Mouse (Mus musculus): ENCODE results near the gene B3galt1. TPM values are rescaled to one million over a fixed set of nuclear protein-coding genes. Genes with fewer than 3 reads are reported as not detected.

The B3galt1 gene
- polyA plus RNA-seq, 1 experiment, result not detected

DNA sequence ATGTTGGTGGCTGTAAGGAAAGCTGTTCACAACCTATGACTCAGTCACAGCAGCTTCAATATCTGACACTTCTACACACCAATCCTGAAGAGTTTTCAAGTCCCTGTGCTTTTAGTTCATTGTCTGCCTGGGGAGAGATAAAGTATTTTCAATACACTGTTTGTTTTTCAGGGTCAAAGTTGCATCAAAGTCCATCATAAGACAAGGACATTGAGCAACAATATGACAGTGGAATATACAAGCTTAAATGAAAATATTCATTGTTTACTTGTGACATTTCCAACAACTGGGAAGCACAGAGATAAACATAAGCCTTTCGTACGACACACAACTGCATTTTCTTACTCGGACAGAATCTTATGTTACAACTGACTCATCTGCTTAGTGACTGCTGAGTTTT is 417.9 kb downstream of the B3galt1 start:
- Histone ChIP-seq H3K27me3 (ENCODE audit: control insufficient read depth) (no peaks in the 10 kb centered on the region), H3K36me3 (ENCODE audit: control insufficient read depth) (no peaks in the 10 kb centered on the region), H3K4me1 (ENCODE audit: control insufficient read depth) (no peaks in the 10 kb centered on the region), H3K9me3 (ENCODE audit: control insufficient read depth, low read length) (no peaks in the 10 kb centered on the region; the same call in 1 of the 2 replicates), H3K4me3 (replicated peaks) (no peak overlapping the region)
- no peak for TF ChIP-seq TAL1 (IDR thresholded peaks at IDR 0.05; ENCODE audit: low read length)
- no peak for TF ChIP-seq GATA1 (IDR thresholded peaks at IDR 0.05; ENCODE audit: low read length)

DNA sequence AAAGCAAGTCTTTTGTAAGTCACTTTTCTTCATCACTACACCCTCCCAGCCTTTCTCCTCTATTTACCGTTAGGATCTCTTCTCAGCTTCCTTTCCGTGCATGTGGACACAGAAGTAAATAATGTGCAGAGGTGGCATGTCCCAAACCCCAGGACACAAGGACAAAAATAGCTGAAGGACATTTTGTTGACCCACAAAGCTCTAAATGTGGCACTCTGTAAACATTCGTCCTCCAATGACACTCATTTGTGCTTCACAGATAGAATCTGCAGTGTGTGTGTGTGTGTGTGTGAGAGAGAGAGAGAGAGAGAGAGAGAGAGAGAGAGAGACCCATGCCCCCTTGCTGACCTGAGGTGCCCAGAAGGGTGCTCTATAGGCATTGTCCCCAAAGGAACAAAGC is 419.5 kb downstream of the B3galt1 start:
- Histone ChIP-seq H3K4me3 (replicated peaks) (no peak overlapping the region), H3K4me1 (ENCODE audit: control insufficient read depth) (no peaks in the 10 kb centered on the region), H3K36me3 (ENCODE audit: control insufficient read depth) (no peaks in the 10 kb centered on the region), H3K9me3 (ENCODE audit: control insufficient read depth, low read length) (no peaks in the 10 kb centered on the region; the same call in 1 of the 2 replicates), H3K27me3 (ENCODE audit: control insufficient read depth) (no peaks in the 10 kb centered on the region)
- TF ChIP-seq GATA1 (IDR thresholded peaks at IDR 0.05; ENCODE audit: low read length) (no peak), TAL1 (IDR thresholded peaks at IDR 0.05; ENCODE audit: low read length) (no peak)

- H3K4me1 ChIP-seq (ENCODE audit: control insufficient read depth), result no peaks in the 10 kb centered on the region
- no peaks in the 10 kb centered on the region for H3K36me3 ChIP-seq (ENCODE audit: control insufficient read depth)
- no peak overlapping the region for H3K4me3 ChIP-seq (replicated peaks)
- no peaks in the 10 kb centered on the region for H3K9me3 ChIP-seq (ENCODE audit: control insufficient read depth, low read length)
- no peaks in the 10 kb centered on the region for H3K27me3 ChIP-seq (ENCODE audit: control insufficient read depth)
- TF ChIP-seq TAL1 (IDR thresholded peaks at IDR 0.05; ENCODE audit: low read length), result no peak
These were observed 427.8 kb downstream of the B3galt1 start for GRCm38 (mm10) chr2:67993421-67993820.

- H3K9me3 ChIP-seq (ENCODE audit: control insufficient read depth, low read length), result peaks cover 4% of the 10 kb centered on the region; the same call in 1 of the 2 replicates
- no peaks in the 10 kb centered on the region for H3K4me1 ChIP-seq (ENCODE audit: control insufficient read depth)
- no peaks in the 10 kb centered on the region for H3K27me3 ChIP-seq (ENCODE audit: control insufficient read depth)
- H3K4me3 ChIP-seq (replicated peaks), result no peak overlapping the region
- no peaks in the 10 kb centered on the region for H3K36me3 ChIP-seq (ENCODE audit: control insufficient read depth)
- no peak for TF ChIP-seq TAL1 (IDR thresholded peaks at IDR 0.05; ENCODE audit: low read length)
These were observed 437.4 kb downstream of the B3galt1 start for GRCm38 (mm10) chr2:68003091-68003490.

DNA sequence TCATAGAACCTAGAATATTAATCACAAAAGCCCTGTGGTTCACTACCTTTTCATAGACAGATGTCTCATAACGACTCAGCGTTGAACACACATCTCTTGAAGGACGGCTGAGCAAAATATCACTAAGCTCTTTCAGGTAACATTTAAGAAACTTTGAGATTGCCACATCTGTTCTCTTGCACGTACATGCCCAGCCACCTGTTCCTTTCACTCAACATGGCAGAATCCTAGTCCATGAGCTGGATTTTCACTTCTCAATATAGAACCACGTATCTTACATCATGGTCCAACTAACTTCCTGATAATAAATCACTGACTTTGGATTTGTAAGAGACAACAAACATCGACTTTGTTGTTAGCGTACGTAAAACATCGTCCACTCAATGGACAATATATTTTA is 439.5 kb downstream of the B3galt1 start:
- Histone ChIP-seq H3K4me1 (ENCODE audit: control insufficient read depth) (no peaks in the 10 kb centered on the region), H3K36me3 (ENCODE audit: control insufficient read depth) (no peaks in the 10 kb centered on the region), H3K9me3 (ENCODE audit: control insufficient read depth, low read length) (peaks cover 2% of the 10 kb centered on the region; the same call in 1 of the 2 replicates), H3K27me3 (ENCODE audit: control insufficient read depth) (no peaks in the 10 kb centered on the region), H3K4me3 (replicated peaks) (no peak overlapping the region)
- TF ChIP-seq GATA1 (IDR thresholded peaks at IDR 0.05; ENCODE audit: low read length), result no peak
- no peak for TF ChIP-seq TAL1 (IDR thresholded peaks at IDR 0.05; ENCODE audit: low read length)

- TF ChIP-seq GATA1 (IDR thresholded peaks at IDR 0.05; ENCODE audit: low read length), result no peak
- no peak for TF ChIP-seq TAL1 (IDR thresholded peaks at IDR 0.05; ENCODE audit: low read length)
- no peaks in the 10 kb centered on the region for H3K27me3 ChIP-seq (ENCODE audit: control insufficient read depth)
- peaks cover 2% of the 10 kb centered on the region; the same call in 1 of the 2 replicates for H3K9me3 ChIP-seq (ENCODE audit: control insufficient read depth, low read length)
- no peaks in the 10 kb centered on the region for H3K4me1 ChIP-seq (ENCODE audit: control insufficient read depth)
- no peak overlapping the region for H3K4me3 ChIP-seq (replicated peaks)
- no peaks in the 10 kb centered on the region for H3K36me3 ChIP-seq (ENCODE audit: control insufficient read depth)
These were observed 440.0 kb downstream of the B3galt1 start for GRCm38 (mm10) chr2:68005711-68006110.

- Histone ChIP-seq H3K4me3 (replicated peaks) (no peak overlapping the region), H3K27me3 (ENCODE audit: control insufficient read depth) (no peaks in the 10 kb centered on the region), H3K4me1 (ENCODE audit: control insufficient read depth) (no peaks in the 10 kb centered on the region), H3K9me3 (ENCODE audit: control insufficient read depth, low read length) (peaks cover 10% of the 10 kb centered on the region; the same call in 1 of the 2 replicates), H3K36me3 (ENCODE audit: control insufficient read depth) (no peaks in the 10 kb centered on the region)
- no peak for TF ChIP-seq TAL1 (IDR thresholded peaks at IDR 0.05; ENCODE audit: low read length)
- no peak for TF ChIP-seq GATA1 (IDR thresholded peaks at IDR 0.05; ENCODE audit: low read length)
These were observed 445.7 kb downstream of the B3galt1 start for GRCm38 (mm10) chr2:68011336-68011735.

GRCm38 (mm10) chr2:68020251-68020680 is 454.6 kb downstream of the B3galt1 start:
- Histone ChIP-seq H3K9me3 (ENCODE audit: control insufficient read depth, low read length) (peaks cover 5% of the 10 kb centered on the region; the same call in 1 of the 2 replicates), H3K4me3 (replicated peaks) (no peak overlapping the region), H3K36me3 (ENCODE audit: control insufficient read depth) (no peaks in the 10 kb centered on the region), H3K27me3 (ENCODE audit: control insufficient read depth) (no peaks in the 10 kb centered on the region), H3K4me1 (ENCODE audit: control insufficient read depth) (no peaks in the 10 kb centered on the region)
- TF ChIP-seq GATA1 (IDR thresholded peaks at IDR 0.05; ENCODE audit: low read length), result no peak
- TF ChIP-seq TAL1 (IDR thresholded peaks at IDR 0.05; ENCODE audit: low read length), result no peak

- Histone ChIP-seq H3K9me3 (ENCODE audit: control insufficient read depth, low read length) (peaks cover 5% of the 10 kb centered on the region; the same call in 1 of the 2 replicates), H3K27me3 (ENCODE audit: control insufficient read depth) (no peaks in the 10 kb centered on the region), H3K4me1 (ENCODE audit: control insufficient read depth) (no peaks in the 10 kb centered on the region), H3K36me3 (ENCODE audit: control insufficient read depth) (no peaks in the 10 kb centered on the region), H3K4me3 (replicated peaks) (no peak overlapping the region)
- TF ChIP-seq TAL1 (IDR thresholded peaks at IDR 0.05; ENCODE audit: low read length) (no peak), GATA1 (IDR thresholded peaks at IDR 0.05; ENCODE audit: low read length) (no peak)
These were observed 456.0 kb downstream of the B3galt1 start for GRCm38 (mm10) chr2:68021541-68022152.

- TF ChIP-seq TAL1 (IDR thresholded peaks at IDR 0.05; ENCODE audit: low read length) (no peak), GATA1 (IDR thresholded peaks at IDR 0.05; ENCODE audit: low read length) (no peak)
- H3K4me3 ChIP-seq (replicated peaks), result no peak overlapping the region
- H3K4me1 ChIP-seq (ENCODE audit: control insufficient read depth), result no peaks in the 10 kb centered on the region
- no peaks in the 10 kb centered on the region for H3K27me3 ChIP-seq (ENCODE audit: control insufficient read depth)
- no peaks in the 10 kb centered on the region for H3K36me3 ChIP-seq (ENCODE audit: control insufficient read depth)
- H3K9me3 ChIP-seq (ENCODE audit: control insufficient read depth, low read length), result peaks cover 5% of the 10 kb centered on the region
These were observed 463.1 kb downstream of the B3galt1 start for GRCm38 (mm10) chr2:68028811-68029210.
